Mouse (Mus musculus): Measurements from ENCODE around the gene Nudt4.
"Not testable (repeated sequence)": the region's sequence is repeated elsewhere in the genome, so short reads cannot be mapped to it uniquely, and the experiment has no call there.

The Nudt4 gene

DNA sequence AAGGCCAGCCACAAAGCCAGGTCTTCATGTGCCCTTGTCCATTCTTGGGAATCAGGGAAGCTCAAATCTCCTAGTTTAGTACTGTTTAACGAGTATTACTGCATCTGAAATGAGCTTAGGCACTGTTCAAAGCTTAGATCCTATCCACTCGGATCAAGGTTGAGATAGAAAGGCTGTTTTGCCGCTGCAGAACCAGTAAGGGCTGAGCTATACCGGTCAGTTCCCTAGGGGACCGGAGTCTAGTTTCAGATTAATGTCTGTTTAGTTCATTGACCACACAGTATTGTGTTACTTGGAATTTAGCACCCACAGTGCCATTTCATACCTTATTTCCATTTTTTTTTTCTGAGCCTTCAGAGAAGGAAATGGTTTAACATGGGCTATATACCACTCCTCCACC, 3.6 kb upstream of the Nudt4 start:
- no peak for DNase-seq (ENCODE audit: low spot score in 2 of 2)

DNA sequence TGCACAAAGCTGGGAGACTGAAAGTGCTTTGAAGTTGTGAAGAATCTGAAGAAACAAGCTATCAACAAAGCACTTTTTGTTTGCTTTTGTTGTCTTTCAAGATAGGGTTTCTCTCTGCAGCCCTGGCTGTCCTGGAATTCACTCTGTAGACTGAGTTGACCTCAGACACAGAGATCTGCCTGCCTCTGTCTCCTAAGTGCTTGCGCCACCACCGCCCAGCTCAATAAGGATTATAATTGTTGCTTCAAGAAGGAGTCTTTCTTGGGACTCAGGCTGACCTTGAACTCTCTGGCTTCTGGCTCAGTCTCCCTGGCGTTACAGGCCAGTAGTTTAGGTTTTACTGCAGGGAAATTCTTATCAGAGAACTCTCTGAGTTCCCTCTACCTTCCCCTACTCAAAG, 2.8 kb upstream of the Nudt4 start:
- DNase-seq (ENCODE audit: low spot score in 2 of 2): no peak

DNA sequence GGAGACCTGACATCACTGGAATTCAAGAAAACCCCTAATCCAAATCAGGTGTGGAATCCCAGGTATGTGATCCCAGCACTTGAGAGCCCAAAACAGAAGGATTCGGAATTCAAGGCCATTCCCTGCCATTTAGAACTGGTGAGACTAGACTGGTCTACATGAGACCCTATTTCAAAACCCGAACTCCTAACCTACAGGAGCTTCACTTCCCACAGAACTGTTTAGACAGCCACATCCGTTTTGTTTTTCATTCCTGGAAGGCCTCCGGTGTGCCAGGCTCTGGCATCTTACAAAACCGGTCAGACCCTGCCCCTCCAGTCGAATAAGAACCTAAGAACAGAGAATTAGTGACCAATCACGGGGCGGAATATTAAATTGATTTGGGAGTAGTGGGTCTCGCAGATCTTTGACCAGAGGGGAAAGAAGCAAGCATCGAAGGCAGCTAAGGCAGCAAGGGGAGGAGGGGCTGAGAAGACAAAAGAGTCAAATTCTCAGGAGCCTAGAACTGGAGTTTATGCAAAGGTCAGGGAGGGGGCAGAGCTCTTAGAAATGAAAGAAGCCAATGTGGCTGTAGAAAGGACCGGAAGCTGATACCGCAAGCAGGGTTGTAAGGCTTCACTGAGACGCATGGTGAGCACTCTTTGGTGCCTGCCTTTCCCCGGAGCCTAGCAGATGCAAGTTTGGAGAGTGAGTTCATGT, 1.4 kb upstream of the Nudt4 start:
- no peak for DNase-seq (ENCODE audit: low spot score in 2 of 2)

DNA sequence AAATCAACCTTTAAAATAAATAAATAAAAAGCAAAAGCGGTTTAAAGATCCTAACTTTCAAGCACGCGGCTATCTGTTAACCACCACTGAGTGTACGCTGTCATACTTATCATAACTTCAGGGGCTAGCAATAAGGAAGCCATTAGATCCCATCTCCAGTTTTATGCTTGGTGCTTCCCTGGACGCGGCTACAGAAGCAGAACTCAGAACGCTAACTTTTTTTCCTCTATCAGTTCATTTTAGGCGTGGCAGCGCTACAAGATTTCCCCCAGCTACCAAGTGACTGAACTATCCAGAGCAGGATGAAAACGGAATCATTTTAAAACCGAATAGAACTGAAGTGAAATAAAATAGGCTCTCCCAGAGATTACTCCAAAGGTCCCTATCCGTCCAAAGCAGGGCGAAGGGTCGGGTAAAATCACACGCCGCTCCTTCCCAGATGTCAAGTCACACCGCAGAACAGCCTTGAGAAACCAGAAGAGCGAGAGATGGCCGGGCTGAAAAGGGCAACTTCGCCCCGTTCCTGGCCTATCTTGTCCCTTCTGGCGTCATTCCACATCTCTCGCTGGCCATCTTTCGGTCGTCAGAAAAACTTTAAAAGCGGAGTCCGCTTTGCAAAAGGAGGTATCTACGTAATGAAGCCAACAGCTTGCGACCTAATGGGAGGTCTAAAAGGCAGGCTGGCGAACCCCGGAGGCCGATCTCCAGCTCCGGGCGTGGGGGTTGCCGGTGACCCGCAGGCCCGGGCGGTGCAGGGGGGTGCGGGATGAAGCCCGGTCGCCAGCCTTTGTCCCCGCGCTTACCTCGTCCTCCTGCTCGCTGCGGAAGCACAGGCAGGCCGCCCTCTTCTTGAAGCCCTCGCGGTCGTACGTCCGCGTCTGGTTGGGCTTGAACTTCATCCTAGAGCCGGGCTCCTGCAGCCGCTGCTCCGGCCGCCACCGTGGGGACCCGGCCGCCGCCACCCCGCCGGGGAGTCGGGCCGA, 796 bp downstream of the Nudt4 start:
- peak in 1 of 2 experiments; percentile 24 for DNase-seq (ENCODE audit: low spot score in 2 of 2)

DNA sequence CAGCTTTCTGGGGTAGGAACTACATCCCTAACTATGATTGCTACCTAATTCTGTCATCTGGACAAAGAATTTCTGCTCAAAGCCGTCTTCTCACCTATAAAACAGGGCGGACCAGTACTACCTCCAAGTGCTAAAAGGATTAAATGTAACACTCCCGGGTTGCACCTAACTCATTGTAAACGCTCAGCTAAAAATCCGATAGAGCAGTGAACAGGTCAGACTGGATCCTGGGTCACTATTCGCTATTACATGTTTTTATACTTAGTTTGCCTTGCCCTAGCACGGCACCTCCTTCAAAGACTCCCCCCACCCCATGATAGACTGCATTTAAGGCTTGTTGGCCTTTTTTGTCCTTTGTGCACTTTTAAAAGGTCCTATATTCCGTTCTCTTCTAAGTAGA, 1.6 kb downstream of the Nudt4 start:
- no peak for DNase-seq (ENCODE audit: low spot score in 2 of 2)

DNA sequence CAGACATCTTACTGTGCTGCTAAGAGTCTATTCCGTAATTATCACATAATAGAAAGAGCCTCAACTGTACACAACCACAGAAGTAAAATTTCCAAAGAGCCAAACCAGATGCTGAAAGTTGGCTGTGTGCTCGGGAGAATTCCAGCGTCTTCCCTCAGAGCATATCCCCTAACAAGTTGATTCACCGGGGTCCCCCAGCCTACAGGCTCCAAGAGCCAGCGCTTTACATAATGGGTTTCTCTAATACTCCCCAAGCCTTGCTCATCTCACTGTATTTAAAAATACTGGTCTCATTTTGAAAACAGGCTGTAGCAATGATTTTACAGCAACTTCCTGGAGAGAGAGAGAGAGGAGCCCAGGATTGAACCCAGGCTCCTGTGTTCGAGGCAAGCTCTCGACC, 2.3 kb downstream of the Nudt4 start:
- DNase-seq (ENCODE audit: low spot score in 2 of 2): no peak

DNA sequence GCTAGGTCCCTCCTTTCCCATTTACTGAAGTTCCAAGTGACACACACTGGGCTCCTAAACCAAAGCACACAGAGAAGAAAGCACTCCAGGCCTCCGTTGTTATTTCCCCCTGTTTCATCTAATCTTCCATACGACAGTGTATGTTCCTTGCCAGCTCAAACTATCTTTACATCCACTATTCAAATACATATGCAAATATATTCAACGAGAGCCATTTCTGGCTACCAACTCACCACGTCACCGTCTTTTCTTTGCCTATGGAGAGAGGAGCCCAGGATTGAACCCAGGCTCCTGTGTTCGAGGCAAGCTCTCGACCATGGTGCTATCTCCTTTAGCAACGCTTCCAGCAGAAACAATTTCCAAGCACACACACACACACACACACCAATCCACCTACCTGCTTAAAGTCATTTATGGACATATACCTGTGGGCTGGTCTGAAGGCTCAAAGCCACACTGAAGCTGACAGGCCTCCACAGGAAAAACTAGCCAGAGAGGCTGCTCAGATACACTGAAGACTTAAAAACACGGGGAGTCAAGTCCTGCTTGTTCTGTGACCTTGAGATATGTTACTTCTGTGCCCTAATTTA, 3.5 kb downstream of the Nudt4 start:
- no peak for DNase-seq (ENCODE audit: low spot score in 2 of 2)

DNA sequence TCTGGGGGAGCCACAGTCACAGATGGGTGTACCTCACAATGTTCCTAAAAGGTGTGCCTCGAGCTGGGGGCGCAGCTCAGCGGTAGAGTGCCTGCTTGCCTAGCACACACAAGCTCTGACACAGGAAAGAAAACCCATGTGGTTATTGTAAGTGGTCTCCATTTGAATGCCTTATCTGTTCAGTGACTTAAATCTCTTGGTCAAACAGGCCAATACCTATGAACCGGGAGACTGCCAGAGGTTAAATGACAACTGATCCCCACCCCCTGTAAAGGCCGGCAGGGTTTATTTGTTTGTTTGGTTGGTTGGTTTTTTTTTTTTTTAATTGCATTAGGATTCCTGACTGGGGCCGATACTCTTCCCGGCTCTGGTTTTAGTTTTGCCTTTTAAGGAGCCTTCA, 4.5 kb downstream of the Nudt4 start:
- DNase-seq (ENCODE audit: low spot score in 2 of 2): no peak

DNA sequence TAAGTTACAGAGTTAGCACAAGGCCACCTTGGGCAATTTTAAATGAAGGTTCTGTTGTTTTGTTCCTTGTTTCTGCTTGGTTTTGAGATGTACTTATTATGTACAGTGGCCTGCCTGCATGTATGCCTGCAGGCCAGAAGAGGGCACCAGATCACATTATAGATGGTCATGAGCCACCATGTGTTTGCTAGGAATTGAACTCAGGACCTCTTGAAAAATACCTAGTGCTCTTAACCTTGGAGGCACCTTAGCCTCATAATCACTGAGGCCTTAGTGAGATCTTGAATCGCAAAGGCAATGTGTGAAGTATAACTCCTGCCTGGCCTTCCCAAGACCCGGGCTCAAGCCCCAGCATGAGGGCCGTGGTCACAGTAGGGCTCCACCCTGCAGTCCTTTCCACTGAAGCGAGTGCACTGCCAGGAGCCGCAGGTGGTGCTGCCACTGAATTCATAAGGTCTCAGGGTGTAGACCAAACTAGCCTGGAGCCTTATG, 6.6 kb downstream of the Nudt4 start:
- no peak for DNase-seq (ENCODE audit: low spot score in 2 of 2)

DNA sequence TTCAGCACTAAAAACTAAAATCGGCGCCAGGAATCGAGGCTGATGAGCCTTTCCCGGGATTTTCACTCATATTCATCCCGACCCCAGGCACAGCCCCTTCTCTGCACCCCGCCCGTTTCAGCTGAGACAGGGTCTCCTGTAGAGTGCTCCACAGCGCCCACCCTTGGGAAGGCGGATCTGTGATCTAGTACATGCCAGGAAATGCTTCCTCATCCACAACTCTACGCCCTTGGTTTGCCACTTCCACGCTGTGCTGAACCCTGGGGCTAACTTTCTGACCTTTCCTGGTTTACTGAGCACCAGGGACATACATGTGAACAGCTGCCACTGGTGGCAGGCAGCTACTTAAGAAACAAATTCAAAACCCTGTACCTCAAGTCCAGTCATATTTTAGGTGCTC, 8.1 kb downstream of the Nudt4 start:
- DNase-seq (ENCODE audit: low spot score in 2 of 2): no peak

DNA sequence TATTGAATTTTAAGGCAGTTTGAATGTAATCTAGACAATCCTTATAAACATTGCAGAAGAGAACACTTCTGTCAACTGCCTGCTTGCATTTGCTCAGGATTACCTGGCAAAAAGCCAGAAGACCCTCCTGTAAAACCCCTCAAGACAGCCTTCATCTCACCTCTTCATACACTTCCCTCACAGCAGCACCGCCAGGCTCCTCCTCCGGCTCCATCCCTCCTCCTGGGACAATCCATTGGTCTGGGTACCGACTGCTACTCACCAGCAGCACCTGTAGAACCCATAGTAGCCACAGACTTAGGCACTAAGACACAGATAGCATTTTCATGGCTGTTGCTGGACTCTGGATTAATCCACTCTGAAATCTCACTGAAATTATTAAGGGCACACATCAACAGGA, 11.6 kb downstream of the Nudt4 start:
- no peak for DNase-seq (ENCODE audit: low spot score in 2 of 2)

DNA sequence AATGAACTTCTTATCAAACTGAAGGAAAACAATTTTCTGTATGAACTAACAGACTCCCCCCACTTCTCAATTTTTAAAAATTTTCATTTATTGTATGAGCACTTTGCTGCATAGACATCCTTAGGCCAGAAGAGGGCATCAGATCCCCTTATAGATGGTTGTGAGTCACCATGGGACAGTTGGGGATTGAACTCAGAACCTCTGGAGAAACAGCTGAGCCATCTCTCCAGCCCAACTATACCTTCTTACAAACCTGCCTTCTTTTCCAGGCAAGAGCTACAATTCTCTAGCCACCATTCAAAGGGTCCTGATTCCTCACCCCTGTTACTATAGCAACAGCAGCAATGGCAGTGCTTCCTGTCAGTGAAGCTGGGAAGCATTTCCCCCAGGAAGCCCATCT, 12.2 kb downstream of the Nudt4 start:
- DNase-seq (ENCODE audit: low spot score in 2 of 2): no peak

DNA sequence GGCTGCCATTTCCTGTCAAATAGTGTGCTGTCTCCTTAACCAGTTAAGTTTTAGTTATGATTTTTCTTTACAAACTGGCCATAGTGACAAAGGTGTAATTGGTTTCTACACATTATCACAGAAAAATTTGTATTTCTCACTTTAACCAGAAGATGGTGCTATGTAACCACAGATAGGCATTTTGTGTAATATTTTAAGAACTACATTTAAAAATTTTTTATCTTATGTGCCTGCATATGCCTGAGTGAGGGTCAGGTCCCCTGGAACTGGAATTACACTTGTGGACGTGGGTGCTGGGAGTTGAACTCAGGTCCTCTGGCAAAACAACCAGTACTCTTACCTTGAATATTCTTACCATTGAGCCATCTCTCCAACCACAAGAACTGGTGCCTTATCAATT, 13.4 kb downstream of the Nudt4 start:
- no peak for DNase-seq (ENCODE audit: low spot score in 2 of 2)

DNA sequence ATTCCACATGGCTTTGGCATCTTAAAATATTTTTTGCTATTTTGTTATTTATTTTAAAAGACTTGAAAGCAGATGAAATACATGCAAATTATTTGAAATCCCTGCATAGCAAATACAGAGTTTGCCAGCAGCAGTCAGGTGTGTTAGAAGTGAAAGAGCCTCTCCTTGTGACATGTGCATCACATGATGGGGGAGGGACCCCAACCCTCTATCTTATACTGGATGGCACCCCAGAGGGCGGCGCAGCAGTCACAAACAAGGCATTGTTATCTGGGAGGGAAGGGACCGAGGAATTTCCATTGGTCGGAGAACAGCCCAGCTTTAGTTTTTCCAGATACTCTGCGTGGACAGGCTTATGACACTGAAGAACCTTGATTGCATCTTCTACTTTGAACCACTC, 14.9 kb downstream of the Nudt4 start:
- DNase-seq (ENCODE audit: low spot score in 2 of 2): not testable (repeated sequence)

DNA sequence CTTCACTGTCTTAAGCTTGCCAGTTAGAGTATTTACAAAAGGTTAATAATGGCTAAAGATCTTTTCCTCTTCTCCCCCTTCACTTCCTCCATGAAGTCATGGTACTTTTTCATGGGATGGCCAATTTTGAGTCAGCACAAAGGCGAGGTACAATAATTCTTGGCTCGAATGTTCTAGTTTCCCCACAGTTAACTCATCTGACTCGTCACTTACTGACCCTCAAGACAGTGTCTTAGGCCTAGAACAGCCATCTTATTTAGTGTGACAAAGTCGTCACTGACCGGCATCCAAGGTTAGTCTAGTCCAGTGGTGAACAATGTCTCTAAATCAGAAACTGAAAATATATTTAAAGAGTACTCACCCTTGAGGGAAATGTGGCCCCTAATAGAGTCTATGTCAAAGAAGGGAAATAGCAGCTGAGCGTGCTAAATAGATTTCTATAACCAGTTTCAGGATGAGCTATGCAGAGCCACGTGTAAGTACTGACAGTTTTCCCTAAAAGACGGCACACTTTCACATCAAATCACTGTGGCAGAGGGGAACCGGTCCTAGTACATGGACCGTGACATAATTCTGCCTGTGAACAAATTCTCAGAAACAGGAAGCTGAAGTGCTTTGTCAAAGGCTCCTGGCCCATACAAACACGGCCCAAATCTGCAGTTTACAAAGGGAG, 15.7 kb downstream of the Nudt4 start:
- no peak for DNase-seq (ENCODE audit: low spot score in 2 of 2)

DNA sequence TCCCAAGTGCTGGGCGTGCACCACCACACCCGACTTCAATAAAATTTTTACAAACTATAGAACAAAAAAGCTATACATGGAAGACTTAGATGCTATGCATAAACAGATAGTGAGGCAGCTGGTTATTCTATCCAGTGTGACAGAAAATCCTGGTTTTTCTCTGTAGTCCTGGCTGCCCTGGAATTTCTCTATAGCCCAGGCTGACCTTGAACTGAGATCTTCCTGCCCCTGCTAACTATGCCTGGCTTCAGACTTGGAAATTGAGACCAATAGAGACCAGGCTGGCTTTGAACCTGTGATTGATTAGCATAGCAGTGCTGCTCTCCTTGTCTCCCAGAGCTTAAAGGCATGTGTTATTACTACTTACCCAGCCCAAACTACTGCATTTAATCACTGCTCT, 17.8 kb downstream of the Nudt4 start:
- no peak for DNase-seq (ENCODE audit: low spot score in 2 of 2)

DNA sequence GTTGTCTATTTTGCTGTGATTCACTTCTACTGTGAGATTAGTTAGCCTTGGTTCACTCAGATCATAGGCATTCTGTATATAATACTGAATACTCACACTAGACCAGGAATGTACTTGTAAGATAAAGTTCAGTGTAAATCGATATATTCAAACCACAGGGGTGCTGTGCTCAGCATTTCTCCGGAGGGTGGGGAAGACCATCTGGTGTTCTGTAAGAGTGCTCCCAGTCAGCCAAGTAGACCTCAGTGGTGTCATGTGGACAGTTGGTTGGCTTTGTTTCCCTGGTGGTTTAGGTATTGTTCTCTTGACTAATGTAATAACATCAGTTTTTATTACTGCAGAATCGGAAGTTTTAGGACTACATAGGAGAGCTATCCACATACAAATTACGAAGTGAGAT, 18.9 kb downstream of the Nudt4 start:
- DNase-seq (ENCODE audit: low spot score in 2 of 2): no peak

DNA sequence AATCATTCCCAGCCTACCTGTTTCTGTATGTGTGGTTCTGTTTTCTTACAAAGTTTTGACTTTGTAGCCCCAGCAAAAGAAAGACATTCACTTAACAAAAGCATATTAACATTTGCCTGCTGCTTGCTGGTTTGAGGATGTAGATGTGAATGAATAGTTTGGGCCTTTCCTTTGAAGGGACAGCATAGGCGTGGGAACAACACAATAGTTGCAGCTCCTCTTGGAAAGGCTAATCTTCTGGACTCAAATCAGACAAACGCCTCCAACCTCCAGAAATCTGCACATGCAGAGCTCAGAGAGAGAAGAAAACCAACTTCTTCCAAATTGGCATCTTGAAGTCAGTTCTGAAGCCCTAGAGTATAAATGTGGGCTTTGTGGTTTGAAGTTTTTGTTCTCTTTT, 19.3 kb downstream of the Nudt4 start:
- no peak for DNase-seq (ENCODE audit: low spot score in 2 of 2)

DNA sequence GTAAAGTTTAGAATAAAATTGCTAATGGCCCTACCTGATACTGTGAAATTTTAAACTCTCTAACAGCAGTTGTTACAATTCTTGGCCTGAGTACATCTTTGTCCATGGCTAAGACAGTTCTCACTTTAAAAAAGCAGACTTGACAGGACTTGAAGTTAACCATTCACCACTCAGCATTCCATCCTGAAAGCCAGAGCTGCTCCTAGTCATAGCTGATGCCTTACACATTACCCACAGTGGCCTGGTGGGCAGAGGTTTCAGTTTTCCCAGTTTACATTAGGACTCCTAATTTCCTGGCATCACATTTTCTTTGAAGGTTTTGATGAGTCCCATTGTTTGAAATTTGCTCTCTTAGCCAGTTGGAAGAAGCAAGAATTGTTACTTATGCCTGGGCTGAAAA, 19.9 kb downstream of the Nudt4 start:
- DNase-seq (ENCODE audit: low spot score in 2 of 2): no peak

DNA sequence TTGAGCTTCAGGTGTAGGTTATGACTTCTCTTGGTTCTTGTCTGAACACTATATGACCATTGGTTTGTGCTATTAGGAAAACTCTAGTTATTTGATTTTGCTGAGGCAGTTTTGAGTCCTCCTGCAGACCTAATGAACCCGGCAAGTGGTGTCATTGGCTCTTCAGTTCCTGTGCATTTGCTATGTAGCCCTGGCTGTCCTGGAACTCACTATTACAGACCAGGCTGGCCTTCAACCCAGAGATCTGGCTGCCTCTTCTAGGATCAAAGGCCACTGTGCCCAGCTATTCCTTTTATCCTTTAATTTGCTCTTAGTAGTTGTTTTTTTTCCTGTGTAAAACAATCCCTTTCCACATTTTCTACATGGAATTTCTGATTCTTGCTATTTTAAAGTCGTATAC, 20.6 kb downstream of the Nudt4 start:
- no peak for DNase-seq (ENCODE audit: low spot score in 2 of 2)

DNA sequence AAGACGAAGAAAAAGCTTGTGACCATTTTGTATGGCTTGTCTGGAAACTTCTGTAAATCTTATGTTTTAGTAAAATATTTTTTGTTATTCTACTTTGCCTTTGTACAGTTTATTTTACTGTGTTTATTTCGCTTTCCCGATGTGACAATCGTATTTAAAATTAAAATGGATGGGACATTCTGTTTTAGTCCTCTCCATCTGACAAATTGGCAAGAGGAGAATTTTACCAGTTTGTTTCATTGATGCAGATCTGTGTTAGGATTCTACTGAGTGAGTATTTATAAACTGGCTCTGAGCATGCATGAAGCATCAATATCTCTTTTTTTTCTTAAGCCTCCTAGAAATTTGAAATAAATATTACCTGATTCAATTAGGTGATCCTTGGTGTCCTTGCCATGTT, 21.0 kb downstream of the Nudt4 start:
- DNase-seq (ENCODE audit: low spot score in 2 of 2): no peak

DNA sequence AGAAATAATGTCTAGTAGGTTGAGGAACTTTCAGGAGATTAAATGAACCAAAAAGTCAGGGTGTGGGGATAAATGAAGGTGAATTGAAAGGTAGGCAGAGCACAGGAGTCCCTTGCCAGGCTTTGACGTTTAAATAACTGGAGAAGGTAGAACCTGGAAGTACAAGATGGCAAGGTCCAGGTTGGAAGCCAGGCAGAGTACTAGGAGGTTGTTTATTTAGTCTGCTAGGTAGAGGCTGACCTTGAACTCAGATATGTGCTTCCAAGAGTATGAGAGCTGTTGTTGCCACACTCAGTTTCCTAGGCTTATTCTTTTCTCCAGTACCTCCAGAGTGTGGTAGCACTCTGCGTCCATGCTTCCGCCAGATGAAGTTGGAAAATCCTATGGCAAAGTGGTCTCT, 24.1 kb downstream of the Nudt4 start:
- DNase-seq (ENCODE audit: low spot score in 2 of 2): no peak

All from frontal cortex, postnatal 14 days (tissue).